Mouse (Mus musculus) forebrain, embryonic 14.5 days (tissue): ENCODE results near the gene Ube4b. TPM values are rescaled to one million over a fixed set of nuclear protein-coding genes. Genes with fewer than 3 reads are reported as not detected.

Experiments
- ATAC-seq: fragments of 200-750 bp; cut with Nextera tagmentation; 2 replicates; pipeline ENCODE4 v1.8.0; 2017; ENCODE audit warnings: mild to moderate bottlenecking, moderate library complexity
- DNase-seq: peaks from one replicate; pipeline ENCODE4 v3.0.0-alpha.2; 2015; ENCODE audit warnings: low spot score
- H3K27ac ChIP-seq: fragments of 300-500 bp; sonication (generic); 2 replicates; pipeline ENCODE4 v1.5.1; 2014; ENCODE audit warnings: low read depth, mild to moderate bottlenecking, control low read depth, low read length, moderate library complexity
- H3K27me3 ChIP-seq: fragments of 300-500 bp; sonication (generic); replicated peaks from 2 replicates; pipeline ENCODE4 v1.6.1; 2014; ENCODE audit warnings: low read length, control low read depth, mixed read lengths; ENCODE audit not compliant: control insufficient read depth, insufficient read depth
- H3K36me3 ChIP-seq: fragments of 300-500 bp; sonication (generic); 2 replicates; pipeline ENCODE4 v1.6.1; 2014; ENCODE audit warnings: low read length, control low read depth; ENCODE audit not compliant: control insufficient read depth, insufficient read depth
- H3K4me1 ChIP-seq: fragments of 300-500 bp; sonication (generic); 2 replicates; pipeline ENCODE4 v1.6.1; 2014; ENCODE audit warnings: antibody characterized with exemption, low read length, control low read depth; ENCODE audit not compliant: control insufficient read depth, insufficient read depth
- H3K4me2 ChIP-seq: fragments of 300-500 bp; sonication (generic); 2 replicates; pipeline ENCODE4 v1.6.1; 2014; ENCODE audit warnings: mild to moderate bottlenecking, control low read depth, low read length
- H3K4me3 ChIP-seq: fragments of 300-500 bp; sonication (generic); 2 replicates; pipeline ENCODE4 v1.5.1; 2014; ENCODE audit warnings: low read depth, low read length, control low read depth
- H3K9ac ChIP-seq: fragments of 300-500 bp; sonication (generic); 2 replicates; pipeline ENCODE4 v1.6.1; 2014; ENCODE audit warnings: mild to moderate bottlenecking, low read length, control low read depth, moderate library complexity
- H3K9me3 ChIP-seq: fragments of 300-500 bp; sonication (generic); replicated peaks from 2 replicates; pipeline ENCODE4 v1.6.1; 2016; ENCODE audit warnings: low read length, control low read depth, mixed read lengths; ENCODE audit not compliant: control insufficient read depth
- WGBS: fragments of 180-500 bp; shearing (Covaris S2); extraction: QIAGEN DNeasy Blood & Tissue Kit; methylation state at CpG from one replicate; pipeline ENCODE4 v1.1.7; 2014; 5-methylcytosine and 5-hydroxymethylcytosine counted together
- polyA plus RNA-seq: library from polyadenylated mRNA; unstranded; fragments of >200 nt; fragmentation: Nextera tagmentation; extraction: Ambion mirVana; gene quantifications from 2 replicates; pipeline ENCODE4 v1.2.1, GENCODE M21; 2014

Ube4b gene
- polyA plus RNA-seq, 1 experiment from 2014 or later, result 34.3 TPM

- Histone ChIP-seq H3K9ac (no peak overlapping the region), H3K27ac (no peak overlapping the region), H3K4me1 (peaks cover 38% of the 10 kb centered on the region), H3K4me3 (no peak overlapping the region), H3K27me3 (no peaks in the 10 kb centered on the region), H3K36me3 (no peaks in the 10 kb centered on the region), H3K4me2 (peak overlapping the region; percentile 26), H3K9me3 (no peaks in the 10 kb centered on the region)
- DNase-seq (no peak), ATAC-seq (no peak)
- 77% methylated on average over 1 of the region's 1 CpGs for WGBS
These were observed 122.1 kb downstream of the Ube4b start for GRCm38 (mm10) chr4:149304466-149304865.

- Histone ChIP-seq H3K9me3 (no peaks in the 10 kb centered on the region), H3K9ac (peak overlapping the region; percentile 7; the same call in 1 of the 2 replicates), H3K27me3 (no peaks in the 10 kb centered on the region), H3K4me2 (peak overlapping the region; percentile 26), H3K4me3 (no peak overlapping the region), H3K27ac (no peak overlapping the region), H3K36me3 (peaks cover under 1% of the 10 kb centered on the region; the same call in 1 of the 2 replicates), H3K4me1 (peaks cover 35% of the 10 kb centered on the region)
- no peak for DNase-seq
- 34% methylated on average over 5 of the region's 5 CpGs for WGBS
- no peak for ATAC-seq
These were observed 123.0 kb downstream of the Ube4b start for GRCm38 (mm10) chr4:149303502-149303901.

DNA sequence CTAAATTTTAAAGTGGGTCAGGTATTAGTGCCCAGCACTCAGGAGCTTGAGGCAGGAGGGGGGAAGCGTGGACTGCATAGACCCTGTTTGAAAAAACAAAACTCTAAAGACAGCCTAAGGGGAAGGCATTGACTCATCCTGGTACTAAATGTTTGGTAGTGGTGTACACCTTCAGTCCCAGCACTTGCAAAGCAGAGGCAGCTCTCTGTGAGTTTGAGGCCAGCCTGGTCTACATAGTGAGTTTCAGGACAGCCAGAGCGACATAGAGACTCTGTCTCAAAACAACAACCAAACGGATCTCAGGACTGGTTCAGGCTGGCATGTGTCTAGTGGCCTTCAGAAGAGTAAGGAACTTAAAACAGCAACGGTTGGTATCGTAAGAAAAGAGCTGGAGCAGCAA, 123.8 kb downstream of the Ube4b start:
- Histone ChIP-seq H3K4me1 (peaks cover 34% of the 10 kb centered on the region), H3K9ac (no peak overlapping the region), H3K4me2 (peak overlapping the region; percentile 26; the same call in 1 of the 2 replicates), H3K9me3 (no peaks in the 10 kb centered on the region), H3K27ac (no peak overlapping the region), H3K27me3 (no peaks in the 10 kb centered on the region), H3K36me3 (peaks cover 3% of the 10 kb centered on the region; the same call in 1 of the 2 replicates), H3K4me3 (no peak overlapping the region)
- no peak for DNase-seq
- no peak for ATAC-seq
- 78% methylated on average over 5 of the region's 5 CpGs for WGBS

DNA sequence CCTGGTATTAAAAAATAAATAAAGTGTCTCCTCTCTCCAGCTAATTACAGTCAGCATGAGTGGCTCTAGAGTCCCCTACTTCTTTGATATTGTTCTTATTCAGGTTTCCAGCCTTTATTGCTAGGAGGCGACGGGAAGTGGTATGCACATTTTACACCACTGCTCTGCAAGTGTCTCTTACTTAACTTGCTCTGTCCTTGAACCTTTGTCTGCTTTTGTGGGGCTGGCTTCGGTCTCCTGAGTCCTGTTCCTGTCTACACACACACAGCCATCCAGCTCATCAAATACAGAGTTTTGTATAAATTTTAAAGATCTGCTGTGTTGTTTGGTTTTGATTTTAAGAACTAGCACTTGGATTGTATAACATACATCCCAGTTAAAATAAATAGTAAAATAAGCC, 124.4 kb downstream of the Ube4b start:
- H3K9ac ChIP-seq, result no peak overlapping the region
- H3K4me1 ChIP-seq, result peaks cover 38% of the 10 kb centered on the region
- H3K27ac ChIP-seq, result no peak overlapping the region
- H3K36me3 ChIP-seq, result peaks cover 3% of the 10 kb centered on the region; the same call in 1 of the 2 replicates
- 0 out of 2 replicates have a peak overlapping the region, but pooled peaks have one; percentile 7 for H3K4me2 ChIP-seq
- H3K4me3 ChIP-seq, result no peak overlapping the region
- H3K9me3 ChIP-seq, result no peaks in the 10 kb centered on the region
- ATAC-seq, result no peak
- DNase-seq, result no peak
- no peaks in the 10 kb centered on the region for H3K27me3 ChIP-seq
- 25% methylated on average over 3 of the region's 3 CpGs for WGBS

GRCm38 (mm10) chr4:149296501-149296900, 130.0 kb downstream of the Ube4b start:
- Histone ChIP-seq H3K27ac (no peak overlapping the region), H3K4me2 (no peak overlapping the region), H3K27me3 (no peaks in the 10 kb centered on the region), H3K9ac (no peak overlapping the region), H3K36me3 (peaks cover 3% of the 10 kb centered on the region; the same call in 1 of the 2 replicates), H3K9me3 (no peaks in the 10 kb centered on the region), H3K4me3 (no peak overlapping the region), H3K4me1 (peaks cover 7% of the 10 kb centered on the region)
- DNase-seq (no peak), ATAC-seq (no peak)
- 91% methylated on average over 2 of the region's 2 CpGs for WGBS

GRCm38 (mm10) chr4:149292984-149293383, 133.6 kb downstream of the Ube4b start:
- Histone ChIP-seq H3K9ac (no peak overlapping the region), H3K27ac (no peak overlapping the region), H3K4me2 (no peak overlapping the region), H3K36me3 (peaks cover 31% of the 10 kb centered on the region), H3K4me3 (no peak overlapping the region), H3K27me3 (no peaks in the 10 kb centered on the region), H3K4me1 (peaks cover 6% of the 10 kb centered on the region; the same call in 1 of the 2 replicates), H3K9me3 (no peaks in the 10 kb centered on the region)
- no peak for DNase-seq
- no peak for ATAC-seq
- 80% methylated on average over 5 of the region's 5 CpGs for WGBS

DNA sequence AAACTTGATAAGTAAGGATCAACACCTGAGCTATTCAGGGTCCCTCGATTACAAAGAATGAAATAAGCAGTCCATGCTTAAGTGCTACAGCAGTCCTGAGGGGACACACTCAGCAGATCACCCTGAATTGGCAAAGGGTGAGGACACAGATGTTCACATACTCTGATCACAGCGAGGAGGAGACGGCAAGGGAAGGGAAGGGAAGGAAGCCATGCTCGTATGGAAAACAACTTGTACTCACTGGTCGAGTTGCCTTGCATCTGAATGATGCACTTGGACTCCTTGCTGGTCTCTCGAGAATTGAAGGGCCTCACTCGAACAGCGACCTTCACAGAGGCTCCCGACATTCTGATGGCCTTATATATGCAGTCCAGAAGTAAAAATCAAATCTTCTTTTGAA, 135.5 kb downstream of the Ube4b start:
- no peaks in the 10 kb centered on the region for H3K4me1 ChIP-seq
- no peak overlapping the region for H3K4me3 ChIP-seq
- no peak overlapping the region for H3K4me2 ChIP-seq
- WGBS, result 89% methylated on average over 9 of the region's 9 CpGs
- H3K27me3 ChIP-seq, result no peaks in the 10 kb centered on the region
- DNase-seq (no peak), ATAC-seq (no peak)
- H3K27ac ChIP-seq, result no peak overlapping the region
- H3K36me3 ChIP-seq, result peaks cover 39% of the 10 kb centered on the region
- H3K9me3 ChIP-seq, result no peaks in the 10 kb centered on the region
- H3K9ac ChIP-seq, result no peak overlapping the region

GRCm38 (mm10) chr4:149290157-149290750, 136.3 kb downstream of the Ube4b start:
- no peaks in the 10 kb centered on the region for H3K27me3 ChIP-seq

DNA sequence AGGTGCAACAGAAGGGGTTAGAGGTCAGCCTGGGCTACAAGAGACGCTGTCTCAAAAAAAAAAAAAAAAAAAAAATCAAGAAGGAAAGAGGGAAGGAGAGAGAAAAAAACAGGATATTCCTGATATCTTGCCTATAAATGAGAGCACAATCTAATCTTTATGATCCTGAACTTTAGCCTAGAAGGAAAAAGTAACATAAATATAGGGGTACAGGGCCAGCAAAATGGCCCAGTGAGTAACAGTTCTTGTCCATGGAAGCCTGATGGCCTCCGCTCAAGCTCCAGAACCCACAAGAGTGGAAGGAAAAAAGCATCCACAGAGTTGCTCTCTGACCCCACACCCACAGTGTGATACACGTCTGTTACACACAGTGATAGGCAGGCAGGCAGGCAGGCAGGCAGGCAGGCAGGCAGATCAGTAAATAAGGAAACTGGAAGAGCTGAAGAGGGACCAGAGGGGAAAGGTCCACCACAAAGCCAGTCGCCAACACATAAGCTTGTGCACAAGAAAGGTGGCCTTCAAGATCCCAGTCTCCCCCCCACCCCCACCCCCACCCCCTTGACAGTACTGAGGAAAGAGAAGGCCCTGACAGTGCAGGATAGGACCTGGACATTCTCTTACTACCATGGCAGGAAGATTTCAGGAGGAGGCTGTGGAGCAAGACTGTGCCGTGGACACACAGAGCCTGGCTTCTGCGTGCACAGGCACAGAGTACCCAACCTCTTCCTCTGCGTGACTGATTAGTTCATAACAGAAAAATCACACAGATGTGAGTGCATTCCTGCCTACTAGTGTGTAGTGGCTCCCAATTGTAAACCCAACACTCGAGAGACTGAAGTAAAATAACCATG, 140.0 kb downstream of the Ube4b start:
- DNase-seq, result no peak
- H3K36me3 ChIP-seq, result peaks cover 39% of the 10 kb centered on the region

More at GRCm38 (mm10) chr4:149290157-149290750, 136.3 kb downstream of the Ube4b start:
- no peak overlapping the region for H3K4me2 ChIP-seq
- 89% methylated on average over 7 of the region's 7 CpGs for WGBS
- no peaks in the 10 kb centered on the region for H3K9me3 ChIP-seq
- no peak overlapping the region for H3K4me3 ChIP-seq
- no peak overlapping the region for H3K27ac ChIP-seq
- no peaks in the 10 kb centered on the region for H3K4me1 ChIP-seq
- H3K9ac ChIP-seq, result no peak overlapping the region
- H3K36me3 ChIP-seq, result peaks cover 39% of the 10 kb centered on the region
- no peak for ATAC-seq
- no peak for DNase-seq

More for the DNA sequence above, 140.0 kb downstream of the Ube4b start:
- no peaks in the 10 kb centered on the region for H3K9me3 ChIP-seq
- no peak overlapping the region for H3K27ac ChIP-seq
- H3K4me3 ChIP-seq, result no peak overlapping the region
- no peak for ATAC-seq
- H3K27me3 ChIP-seq, result no peaks in the 10 kb centered on the region
- WGBS, result 85% methylated on average over 8 of the region's 8 CpGs
- H3K9ac ChIP-seq, result no peak overlapping the region
- no peaks in the 10 kb centered on the region for H3K4me1 ChIP-seq
- no peak overlapping the region for H3K4me2 ChIP-seq
